Mouse (Mus musculus): ENCODE measurements at regions not wholly inside any gene's neighbourhood (a gene's known extent, or its start where the extent isn't known, plus 50 kb on each side); places are given as distances from the start of the nearest gene placed in this dataset.
A peak's percentile ranks its signal among the peaks of the same experiment; 100 is the strongest.

GRCm38 (mm10) chr7:89088141-89088540 lies 315.9 kb downstream of the Tmem135 start:
- in situ Hi-C loops (cut with MboI; ENCODE audit: low pct_unique_long_range_greater_than_20kb): loop anchor here (5.0 kb wide), 1 partner anchor 39 kb away; no protein-coding TSS in a partner anchor
- ChIA-PET POLR2A (no interaction called here), CTCF (interaction anchor here (1.0 to 1.9 kb wide), 4 partner anchors 11 to 331 kb away, joined by 3 to 10 read pairs (median 4); no protein-coding TSS in a partner anchor)
- no peaks in the 10 kb centered on the region for H3K27me3 ChIP-seq
- DNase-seq (ENCODE audit: low read depth, low spot score) (no peak), ATAC-seq (no peak)
- no peak for TF ChIP-seq CTCF (IDR thresholded peaks at IDR 0.05)

- ChIA-PET POLR2A (no interaction called here), CTCF (interaction anchor here (0.9 to 2.7 kb wide), 9 partner anchors 9 to 333 kb away, joined by 3 to 9 read pairs (median 4); no protein-coding TSS in a partner anchor)
- no peaks in the 10 kb centered on the region for H3K27me3 ChIP-seq
- ATAC-seq (peak; percentile 92), DNase-seq (ENCODE audit: low read depth, low spot score) (peak; percentile 4)
- peak; percentile 65 for TF ChIP-seq CTCF (IDR thresholded peaks at IDR 0.05)
- in situ Hi-C loops (cut with MboI; ENCODE audit: low pct_unique_long_range_greater_than_20kb): loop anchor here (5.0 kb wide), 1 partner anchor 41 kb away; no protein-coding TSS in a partner anchor
Observed at GRCm38 (mm10) chr7:89086348-89086747, 317.7 kb downstream of the Tmem135 start.

- in situ Hi-C loops (cut with MboI; ENCODE audit: low pct_unique_long_range_greater_than_20kb): no loop called here
- ChIA-PET POLR2A (no interaction called here), CTCF (no interaction called here)
- ATAC-seq (no peak), DNase-seq (ENCODE audit: low read depth, low spot score) (no peak)
- no peak for TF ChIP-seq CTCF (IDR thresholded peaks at IDR 0.05)
- H3K27me3 ChIP-seq: peaks cover 4% of the 10 kb centered on the region
Observed at GRCm38 (mm10) chr7:89073939-89074690, 329.9 kb downstream of the Tmem135 start.

GRCm38 (mm10) chr7:89070030-89070429 lies 334.0 kb downstream of the Tmem135 start:
- no peak for ATAC-seq
- DNase-seq (ENCODE audit: low read depth, low spot score): no peak
- TF ChIP-seq CTCF (IDR thresholded peaks at IDR 0.05): no peak
- peaks cover 3% of the 10 kb centered on the region for H3K27me3 ChIP-seq
- POLR2A ChIA-PET: interaction anchor here (0.7 kb wide), 1 partner anchor 83 kb away, joined by 4 read pairs; no protein-coding TSS in a partner anchor
- CTCF ChIA-PET: interaction anchor here (1.9 kb wide), 1 partner anchor 20 kb away, joined by 4 read pairs; no protein-coding TSS in a partner anchor
- in situ Hi-C loops (cut with MboI; ENCODE audit: low pct_unique_long_range_greater_than_20kb): no loop called here

GRCm38 (mm10) chr7:89064462-89064861 lies 339.6 kb downstream of the Tmem135 start:
- POLR2A ChIA-PET: no interaction called here
- peaks cover 6% of the 10 kb centered on the region for H3K27me3 ChIP-seq
- in situ Hi-C loops (cut with MboI; ENCODE audit: low pct_unique_long_range_greater_than_20kb): no loop called here

GRCm38 (mm10) chr7:89063630-89064029 lies 340.4 kb downstream of the Tmem135 start:
- in situ Hi-C loops (cut with MboI; ENCODE audit: low pct_unique_long_range_greater_than_20kb): no loop called here
- ChIA-PET CTCF (no interaction called here), POLR2A (no interaction called here)
- TF ChIP-seq CTCF (IDR thresholded peaks at IDR 0.05): no peak
- H3K27me3 ChIP-seq: peaks cover 6% of the 10 kb centered on the region
- DNase-seq (ENCODE audit: low read depth, low spot score): no peak
- ATAC-seq: no peak

More at GRCm38 (mm10) chr7:89064462-89064861, 339.6 kb downstream of the Tmem135 start:
- no peak for ATAC-seq
- CTCF ChIA-PET: interaction anchor here (0.7 kb wide), 1 partner anchor 520 kb away, joined by 3 read pairs; no protein-coding TSS in a partner anchor
- no peak for TF ChIP-seq CTCF (IDR thresholded peaks at IDR 0.05)
- DNase-seq (ENCODE audit: low read depth, low spot score): no peak

GRCm38 (mm10) chr7:89054494-89054893 lies 349.5 kb downstream of the Tmem135 start:
- H3K27me3 ChIP-seq: no peaks in the 10 kb centered on the region
- ChIA-PET POLR2A (no interaction called here), CTCF (no interaction called here)
- ATAC-seq (no peak), DNase-seq (ENCODE audit: low read depth, low spot score) (no peak)
- no peak for TF ChIP-seq CTCF (IDR thresholded peaks at IDR 0.05)
- in situ Hi-C loops (cut with MboI; ENCODE audit: low pct_unique_long_range_greater_than_20kb): no loop called here

GRCm38 (mm10) chr7:89051240-89051639 lies 352.8 kb downstream of the Tmem135 start:
- in situ Hi-C loops (cut with MboI; ENCODE audit: low pct_unique_long_range_greater_than_20kb): no loop called here

GRCm38 (mm10) chr7:89046405-89047217 lies 357.4 kb downstream of the Tmem135 start:
- H3K27me3 ChIP-seq: peaks cover 3% of the 10 kb centered on the region
- no peak for ATAC-seq
- ChIA-PET CTCF (no interaction called here), POLR2A (no interaction called here)
- no peak for DNase-seq (ENCODE audit: low read depth, low spot score)
- in situ Hi-C loops (cut with MboI; ENCODE audit: low pct_unique_long_range_greater_than_20kb): loop anchor here (25.0 kb wide), 1 partner anchor 959 kb away; no protein-coding TSS in a partner anchor
- no peak for TF ChIP-seq CTCF (IDR thresholded peaks at IDR 0.05)

More at GRCm38 (mm10) chr7:89051240-89051639, 352.8 kb downstream of the Tmem135 start:
- TF ChIP-seq CTCF (IDR thresholded peaks at IDR 0.05): no peak
- no peak for DNase-seq (ENCODE audit: low read depth, low spot score)
- H3K27me3 ChIP-seq: no peaks in the 10 kb centered on the region
- ChIA-PET POLR2A (no interaction called here), CTCF (no interaction called here)
- no peak for ATAC-seq

GRCm38 (mm10) chr7:89042977-89043376 lies 361.0 kb downstream of the Tmem135 start:
- no peak for ATAC-seq
- TF ChIP-seq CTCF (IDR thresholded peaks at IDR 0.05): peak; percentile 41
- DNase-seq (ENCODE audit: low read depth, low spot score): no peak
- peaks cover 3% of the 10 kb centered on the region for H3K27me3 ChIP-seq
- POLR2A ChIA-PET: no interaction called here
- in situ Hi-C loops (cut with MboI; ENCODE audit: low pct_unique_long_range_greater_than_20kb): loop anchor here (25.0 kb wide), 1 partner anchor 956 kb away; no protein-coding TSS in a partner anchor
- CTCF ChIA-PET: interaction anchor here (0.8 to 1.3 kb wide), 3 partner anchors 10 to 20 kb away, joined by 3 to 5 read pairs (median 3); no protein-coding TSS in a partner anchor
